Mouse (Mus musculus) urinary bladder, postnatal 36 days (tissue): ENCODE measurements around the gene Plxnc1.

Experiments
- DNase-seq, 2 experiments: peaks; one replicate each; pipeline ENCODE4 v3.0.0; 2022; ENCODE audit warnings: low spot score in 2 of 2, mixed read lengths in 1 of 2

Plxnc1 gene

GRCm38 (mm10) chr10:94818781-94819665, 125.6 kb downstream of the Plxnc1 start:
- no peak for DNase-seq

DNA sequence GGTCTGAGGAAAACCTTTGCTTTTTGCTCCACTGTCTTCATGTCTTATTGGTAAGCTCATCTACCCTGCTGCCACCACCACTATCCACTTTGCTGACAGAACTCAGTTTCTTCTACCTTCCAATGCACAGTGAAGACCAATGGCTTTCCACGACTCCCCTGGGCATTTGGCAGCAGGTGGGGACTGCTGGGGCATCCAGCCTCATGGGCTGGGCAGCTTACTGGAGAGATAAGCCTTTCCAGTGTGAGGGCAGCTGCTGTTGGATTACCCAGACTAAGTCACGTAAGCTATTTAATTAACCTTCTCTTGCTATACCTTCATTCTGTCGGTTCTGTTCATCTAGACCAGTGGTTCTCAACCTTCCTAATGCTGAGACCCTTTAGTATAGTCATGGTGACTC, 126.5 kb downstream of the Plxnc1 start:
- no peak for DNase-seq

DNA sequence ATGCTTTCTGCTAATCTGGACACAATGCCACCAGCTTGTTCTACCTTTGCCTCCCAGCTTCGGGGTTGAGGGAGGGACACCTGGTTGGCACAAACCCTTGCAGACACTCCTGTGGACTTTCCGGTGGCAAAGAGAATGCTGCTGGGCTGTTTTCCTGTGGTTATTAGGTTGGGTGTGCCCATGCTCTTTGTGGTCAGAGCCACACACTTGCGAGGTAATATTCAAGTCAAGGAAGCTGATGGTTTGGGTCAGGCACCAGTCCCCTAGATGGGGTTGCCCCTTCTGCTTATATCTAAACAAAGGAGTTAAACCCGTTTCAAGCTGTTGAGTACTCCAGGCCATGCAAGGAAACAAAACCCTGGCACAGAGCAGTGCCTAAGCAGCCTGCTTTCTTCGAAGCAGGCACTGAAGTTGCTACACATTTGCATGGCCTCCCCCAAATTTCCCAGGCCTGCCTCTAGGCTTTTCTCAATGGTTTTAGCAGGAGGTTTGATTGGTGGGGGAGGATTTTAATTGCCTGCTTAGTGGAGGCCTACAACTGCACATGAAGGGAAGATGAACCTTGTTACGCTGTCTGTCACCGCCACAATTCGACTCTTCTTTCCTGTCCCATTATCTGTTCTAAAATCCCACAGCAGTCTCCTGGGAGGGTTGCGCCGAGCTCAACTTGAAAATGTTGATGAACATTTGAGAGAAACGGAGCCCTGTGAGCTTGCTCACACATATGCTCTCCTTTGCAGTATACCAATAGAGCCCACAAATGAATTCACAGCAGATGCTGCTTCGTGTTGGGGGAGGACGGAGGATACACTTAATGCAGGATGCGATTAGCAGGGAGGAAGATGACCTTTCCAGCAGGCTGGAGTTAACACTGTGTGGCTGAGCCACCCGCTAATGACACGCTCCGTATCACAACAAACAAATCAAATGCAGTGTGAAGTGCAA, 132.5 kb downstream of the Plxnc1 start:
- DNase-seq = no peak

- no peak for DNase-seq
Observed at GRCm38 (mm10) chr10:94809946-94810472, 134.6 kb downstream of the Plxnc1 start.

DNA sequence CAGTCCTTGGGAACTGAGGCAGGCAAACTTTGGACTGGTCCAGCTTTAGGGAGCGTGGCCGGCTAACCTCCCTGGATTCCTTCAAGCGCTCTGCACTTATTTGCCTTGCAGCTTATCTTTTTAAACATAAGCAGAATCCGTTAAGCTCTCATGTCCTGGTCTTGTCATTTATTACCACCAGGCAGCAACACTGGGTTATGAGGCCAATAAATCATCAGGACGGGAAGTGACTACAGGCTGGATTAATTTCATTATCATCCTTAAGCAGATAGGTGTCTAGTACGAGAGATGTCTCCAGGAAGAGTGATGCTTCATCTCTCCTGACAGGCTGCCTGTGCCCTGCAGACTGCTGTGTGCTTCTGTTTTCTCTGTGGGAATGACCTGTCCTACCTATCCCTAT, 136.4 kb downstream of the Plxnc1 start:
- no peak for DNase-seq

DNA sequence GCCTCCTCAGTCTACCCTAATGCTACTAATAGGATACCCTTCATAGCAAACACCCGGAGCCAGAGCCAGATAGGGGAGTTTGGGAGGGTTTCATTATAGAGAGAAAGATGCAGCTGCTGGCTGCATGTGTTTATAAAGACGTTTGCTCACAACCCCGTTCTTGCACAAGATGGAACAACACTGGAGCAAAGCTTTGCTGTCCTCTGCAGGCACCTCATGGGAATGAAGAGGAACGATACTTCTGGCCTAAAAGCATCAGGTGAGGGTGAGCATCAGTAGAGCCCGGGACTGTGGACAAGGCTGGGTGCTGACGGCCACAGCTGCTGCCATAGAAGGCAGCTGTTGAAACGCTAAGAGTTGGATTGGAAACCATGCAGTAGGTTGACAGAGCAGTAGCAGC, 137.3 kb downstream of the Plxnc1 start:
- no peak for DNase-seq

GRCm38 (mm10) chr10:94804909-94805220, 139.8 kb downstream of the Plxnc1 start:
- no peak for DNase-seq

GRCm38 (mm10) chr10:94804029-94804908, 140.4 kb downstream of the Plxnc1 start:
- DNase-seq = no peak

DNA sequence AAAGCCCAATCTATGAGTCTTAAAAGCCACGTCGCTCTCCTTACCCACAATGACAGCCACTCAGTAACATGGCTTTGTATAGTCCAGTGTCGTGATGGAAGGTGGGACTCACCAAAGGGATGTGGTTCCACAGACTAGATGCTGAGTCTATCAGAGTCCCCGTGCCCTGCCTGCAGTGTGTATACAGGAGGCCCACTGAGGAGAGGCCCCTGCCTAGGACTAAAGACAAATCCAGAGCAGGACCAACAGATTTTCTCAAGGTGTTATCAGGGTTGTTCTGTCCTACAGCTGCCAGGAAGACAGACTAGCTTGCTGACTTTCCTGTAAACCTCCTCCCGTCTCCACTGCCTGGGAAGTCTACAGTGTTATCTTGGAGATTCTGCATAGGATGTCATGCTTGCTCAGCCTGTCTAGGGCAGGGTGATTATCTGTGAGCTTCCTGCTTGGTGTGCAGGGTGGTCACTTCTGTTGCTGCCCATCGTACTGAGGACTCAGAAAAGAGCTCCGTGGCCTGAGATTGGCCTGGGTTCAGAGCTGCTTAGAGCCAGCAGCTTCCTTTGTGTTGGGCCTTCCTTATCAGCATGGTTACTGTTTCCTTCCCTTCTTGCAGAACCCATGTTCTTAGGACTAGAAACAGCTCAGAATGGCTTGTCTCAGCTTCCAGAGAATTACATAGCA, 143.8 kb downstream of the Plxnc1 start:
- DNase-seq = no peak

DNA sequence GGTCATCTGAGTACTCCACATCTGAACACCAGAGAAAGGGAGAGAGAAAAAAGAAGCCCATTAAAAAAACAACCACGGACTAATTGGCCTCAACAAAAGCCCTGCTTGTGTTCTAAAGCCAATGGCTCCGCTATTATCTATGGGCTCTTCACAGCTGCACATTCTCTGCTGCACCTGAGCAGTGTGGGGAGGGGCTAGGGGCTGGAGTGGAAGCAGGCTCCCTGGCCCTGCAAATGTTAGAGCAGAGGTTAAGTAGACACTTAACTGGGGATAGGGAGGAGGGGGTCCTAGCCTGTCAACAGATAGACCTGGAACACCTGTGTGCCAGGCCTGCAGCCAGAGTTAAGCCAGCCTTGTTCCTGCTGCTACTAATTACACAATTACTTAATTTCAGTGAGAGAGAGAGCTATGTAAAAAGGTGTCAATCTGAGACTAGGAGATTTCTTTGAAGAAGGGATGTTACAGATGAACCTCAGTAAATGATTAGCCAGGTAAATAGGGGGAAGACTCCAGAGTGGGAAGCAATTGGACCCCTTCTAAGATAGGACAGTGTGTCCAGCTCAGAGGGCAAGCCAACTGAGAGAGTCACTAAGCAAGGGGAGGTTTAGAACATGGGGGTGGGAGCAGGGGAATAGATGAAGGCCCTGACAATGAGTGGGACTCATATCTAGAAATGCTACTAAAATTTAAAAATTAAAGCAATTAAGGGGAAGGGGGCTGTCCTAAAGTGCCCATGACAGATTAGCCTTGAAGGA, 145.0 kb downstream of the Plxnc1 start:
- DNase-seq = no peak

GRCm38 (mm10) chr10:94798128-94798527, 146.5 kb downstream of the Plxnc1 start:
- DNase-seq = no peak

GRCm38 (mm10) chr10:94794666-94795244, 149.9 kb downstream of the Plxnc1 start:
- no peak for DNase-seq

- no peak for DNase-seq
Observed at GRCm38 (mm10) chr10:94793914-94794313, 150.7 kb downstream of the Plxnc1 start.

- no peak for DNase-seq
Observed at GRCm38 (mm10) chr10:94789205-94789604, 155.4 kb downstream of the Plxnc1 start.

DNA sequence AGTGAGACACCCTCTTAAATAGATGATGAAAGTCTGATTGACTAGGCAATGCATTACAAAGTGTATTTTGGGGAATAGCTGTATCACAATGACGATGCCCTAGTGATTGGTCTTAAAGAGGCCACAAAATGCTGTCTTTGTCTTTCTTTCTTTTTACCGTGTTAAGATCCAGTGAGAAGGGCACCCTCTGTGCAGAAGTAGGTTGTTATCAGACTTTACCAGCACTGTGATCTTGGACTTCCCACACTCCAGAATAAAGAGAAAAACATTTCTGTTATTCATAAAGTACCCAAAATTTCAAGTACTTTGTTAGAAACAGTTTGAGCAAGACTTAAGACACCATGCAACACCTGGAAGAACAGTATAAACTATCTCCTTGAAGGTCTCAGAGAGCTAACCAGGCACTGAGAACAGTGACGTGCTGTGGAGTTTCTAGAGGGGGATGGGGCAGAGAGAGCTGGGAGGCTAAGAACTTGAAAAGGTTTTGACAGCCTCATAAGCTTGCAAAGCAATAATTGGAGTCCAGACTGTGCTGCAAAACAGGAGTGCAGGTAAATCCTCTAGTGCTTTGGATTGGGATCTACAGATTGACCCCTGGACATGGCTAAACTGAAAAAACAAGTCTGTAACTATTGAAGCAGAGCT, 163.9 kb downstream of the Plxnc1 start:
- DNase-seq = no peak

GRCm38 (mm10) chr10:94779319-94779718, 165.3 kb downstream of the Plxnc1 start:
- no peak for DNase-seq

DNA sequence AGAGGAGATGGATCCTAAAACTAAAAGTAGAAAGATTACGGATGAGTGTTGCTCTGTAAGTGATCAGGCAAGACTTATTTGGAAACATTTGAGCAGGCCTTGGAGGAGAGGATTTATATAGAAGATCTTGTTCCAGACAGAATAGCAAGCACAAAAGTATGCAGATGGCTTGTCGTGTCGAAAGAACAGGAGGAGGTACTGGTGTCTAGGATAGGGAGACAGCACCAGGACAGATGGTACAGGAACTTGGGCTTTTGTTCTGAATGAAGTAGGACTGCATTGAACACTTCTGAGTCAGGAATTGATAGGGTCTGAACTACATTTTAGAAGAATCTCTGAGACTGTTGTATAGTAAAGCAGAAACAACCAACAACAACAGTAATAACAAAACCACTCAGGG, 167.1 kb downstream of the Plxnc1 start:
- DNase-seq = no peak

GRCm38 (mm10) chr10:94771496-94771895, 173.1 kb downstream of the Plxnc1 start:
- DNase-seq = no peak

DNA sequence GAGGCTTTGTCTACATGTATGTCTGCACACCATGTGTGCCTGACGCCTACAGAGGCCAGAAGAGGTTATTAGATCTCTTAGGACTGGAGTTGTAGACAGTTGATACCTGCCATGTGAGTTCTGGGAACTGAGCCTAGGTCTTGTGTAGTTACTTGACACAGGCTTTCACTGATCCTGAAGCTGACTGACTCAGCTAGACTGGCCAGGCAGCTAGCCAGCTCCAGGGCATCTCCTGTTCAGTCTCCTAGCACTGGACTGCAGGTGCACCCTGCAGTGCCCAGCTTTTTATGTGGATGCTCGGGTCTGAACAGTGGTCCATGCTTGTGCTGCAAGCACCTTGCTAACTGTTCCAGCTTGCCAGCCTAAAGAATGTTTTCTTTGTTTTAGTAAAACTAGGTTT, 197.6 kb downstream of the Plxnc1 start:
- DNase-seq = no peak
